Mouse (Mus musculus) brain, embryonic 14.5 days (tissue): ENCODE results near the gene Tlk2.

Experiments used
- CTCF ChIP-seq: fragments of 200-500 bp; IDR thresholded peaks from 2 replicates; pipeline ENCODE4 v1.5.1; 2012; ENCODE audit warnings: inconsistent platforms, mild to moderate bottlenecking, moderate library complexity, borderline replicate concordance; ENCODE audit not compliant: insufficient read depth, insufficient read length; ENCODE audit errors: extremely low read depth
- POLR2A ChIP-seq: fragments of 200-500 bp; IDR thresholded peaks from 2 replicates; pipeline ENCODE4 v1.6.1; 2012; ENCODE audit warnings: mild to moderate bottlenecking, inconsistent platforms, borderline replicate concordance; ENCODE audit not compliant: poor library complexity, insufficient read depth, insufficient read length, severe bottlenecking; ENCODE audit errors: extremely low read depth

GRCm38 (mm10) chr11:105312311-105312942 lies 133.8 kb downstream of the Tlk2 start:
- no peak for TF ChIP-seq CTCF
- TF ChIP-seq POLR2A = no peak
